Mouse (Mus musculus) Patski (cell line): ENCODE results near the gene Arhgdig. TPM values are rescaled to one million over a fixed set of nuclear protein-coding genes. Genes with fewer than 3 reads are reported as not detected.

Source experiments
- ATAC-seq: fragments of 100-300 bp; one replicate; pipeline ENCODE4 v1.8.0; 2021
- CTCF ChIA-PET: fragments of 350-600 bp; sonication (Branson Sonifier 250); formaldehyde crosslinking; loops from one replicate; lab custom pipeline; 2022; ENCODE audit warnings: inconsistent platforms; lab: Charles Lee
- POLR2A ChIA-PET: fragments of 350-600 bp; sonication (Branson Sonifier 250); formaldehyde crosslinking; loops from one replicate; lab custom pipeline; 2022; ENCODE audit warnings: antibody characterized with exemption, inconsistent platforms; lab: Charles Lee
- DNase-seq: peaks from one replicate; pipeline ENCODE4 v3.0.0-alpha.2; 2011; ENCODE audit warnings: low read depth, low spot score
- H3K27me3 ChIP-seq: fragments of 371-371 bp; one replicate; pipeline ENCODE4 v1.5.1; 2021
- CTCF ChIP-seq: fragments of 100-300 bp; IDR thresholded peaks from one replicate; pipeline ENCODE4 v1.5.1; 2021
- in situ Hi-C: fragments of 300-500 bp; cut with MboI; formaldehyde crosslinking; loops from 3 replicates; pipeline ENCODE4 v1.11.1; 2018; ENCODE audit warnings: low pct_unique_long_range_greater_than_20kb, mixed read lengths
- polyA plus RNA-seq: library from polyadenylated mRNA; unstranded; gene quantifications from one replicate; pipeline ENCODE4 v1.2.3, GENCODE M21; 2021

Arhgdig gene
- polyA plus RNA-seq, 1 experiment from 2014 or later = 17.0 TPM

DNA sequence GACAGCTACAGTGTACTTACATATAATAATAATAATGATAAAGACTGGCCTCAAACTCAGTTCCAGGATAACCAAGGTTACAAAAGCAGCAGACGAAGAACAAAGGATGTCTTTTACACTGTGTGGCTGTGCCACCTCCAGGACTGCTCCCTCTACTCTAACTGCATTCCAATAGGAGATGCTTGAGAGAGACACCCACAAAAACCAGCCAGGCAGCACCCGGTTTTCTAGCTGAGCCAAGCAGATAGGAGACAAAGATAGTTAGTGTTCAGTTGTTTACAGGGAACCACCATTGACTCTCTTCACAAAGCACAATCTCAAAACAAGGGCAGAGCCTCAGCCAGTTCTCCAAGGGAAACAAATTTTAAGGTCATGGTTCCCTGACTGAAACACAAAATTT is 32.0 kb upstream of the Arhgdig start:
- in situ Hi-C loops = no loop called here
- POLR2A ChIA-PET = no interaction called here
- TF ChIP-seq CTCF = no peak
- no peaks in the 10 kb centered on the region for H3K27me3 ChIP-seq
- DNase-seq = no peak
- ATAC-seq = no peak
- CTCF ChIA-PET = interaction anchor here (1.4 kb wide), 1 partner anchor 52 kb away, joined by 3 read pairs; no protein-coding TSS in a partner anchor

DNA sequence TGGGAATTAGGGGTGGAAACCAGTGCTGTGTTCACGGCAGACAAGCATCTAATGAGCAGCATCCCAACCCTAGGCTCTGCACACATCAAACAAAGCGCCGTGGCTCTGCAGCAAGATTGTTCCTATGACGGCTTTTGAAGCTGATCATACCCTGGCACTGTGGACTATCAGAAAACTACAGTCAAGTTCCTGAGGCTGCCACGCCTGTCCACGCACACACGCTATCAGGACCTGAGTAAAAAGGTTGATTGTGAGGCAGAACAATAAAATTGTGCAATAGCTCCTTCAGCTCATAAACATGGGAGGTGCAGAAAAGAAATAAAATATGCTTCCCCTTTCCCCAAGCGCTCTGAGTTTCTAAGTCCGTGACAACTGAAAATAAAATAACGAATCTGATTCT is 30.1 kb upstream of the Arhgdig start:
- H3K27me3 ChIP-seq = no peaks in the 10 kb centered on the region
- ATAC-seq (no peak), DNase-seq (no peak)
- TF ChIP-seq CTCF = no peak
- ChIA-PET CTCF (interaction anchor here (1.0 kb wide), 1 partner anchor 33 kb away, joined by 3 read pairs; no protein-coding TSS in a partner anchor), POLR2A (no interaction called here)
- in situ Hi-C loops = no loop called here

DNA sequence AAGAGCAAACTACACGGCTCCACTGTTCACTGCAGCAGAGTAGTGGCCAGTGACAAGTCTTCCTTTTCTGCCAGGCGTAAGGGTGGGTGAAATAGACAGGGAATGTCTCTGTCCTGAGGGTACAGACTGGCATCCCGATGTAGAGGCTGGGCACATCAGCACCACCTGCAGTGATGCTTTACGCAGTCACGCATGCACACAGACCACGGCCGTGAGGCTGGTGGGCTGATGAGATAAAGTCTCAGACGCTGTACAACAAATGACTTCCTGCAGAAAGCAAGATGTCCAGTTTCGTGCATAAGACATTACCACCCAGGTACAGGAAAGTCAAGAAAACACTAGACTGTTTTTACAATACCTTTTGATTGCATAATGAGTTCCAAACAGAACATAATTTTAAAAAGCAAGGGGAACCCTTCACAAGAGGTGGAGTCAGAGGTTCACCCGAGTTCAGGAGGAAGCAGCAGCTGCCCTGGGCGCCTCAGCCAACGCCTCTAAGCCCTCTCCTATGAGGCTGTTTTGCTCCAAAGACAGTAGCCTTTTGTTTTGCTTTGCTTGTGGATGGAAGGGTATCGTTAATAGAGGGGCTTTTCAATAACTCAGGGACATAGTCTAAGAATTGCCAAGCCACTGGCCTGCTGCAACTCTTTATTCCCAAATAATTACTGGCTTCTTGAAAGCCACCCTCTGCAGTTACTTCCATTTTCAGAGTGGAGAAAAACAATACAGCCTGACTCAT is 27.7 kb upstream of the Arhgdig start:
- no peak for TF ChIP-seq CTCF
- no peak for DNase-seq
- POLR2A ChIA-PET = no interaction called here
- no peak for ATAC-seq
- H3K27me3 ChIP-seq = no peaks in the 10 kb centered on the region
- in situ Hi-C loops = no loop called here
- CTCF ChIA-PET = no interaction called here

DNA sequence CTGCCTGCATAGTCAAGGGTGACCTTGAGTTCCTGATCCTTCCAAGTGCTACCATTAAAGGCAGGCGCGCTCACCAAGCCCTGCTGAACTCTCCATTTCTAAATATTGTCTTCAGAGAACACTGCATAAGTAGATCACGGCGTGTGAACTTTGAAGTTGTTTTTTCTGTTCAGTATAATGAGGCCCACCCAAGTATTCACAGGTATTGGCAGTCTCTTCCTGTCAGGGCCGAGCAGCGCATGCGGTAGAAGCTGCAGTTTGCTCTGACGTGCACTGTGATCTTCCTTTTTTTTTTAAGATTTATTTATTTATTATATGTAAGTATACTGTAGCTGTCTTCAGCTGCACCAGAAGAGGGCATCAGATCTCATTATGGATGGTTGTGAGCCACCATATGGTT is 26.8 kb upstream of the Arhgdig start:
- ATAC-seq = no peak
- no peak for TF ChIP-seq CTCF
- CTCF ChIA-PET = no interaction called here
- in situ Hi-C loops = no loop called here
- DNase-seq = no peak
- POLR2A ChIA-PET = no interaction called here
- H3K27me3 ChIP-seq = no peaks in the 10 kb centered on the region

DNA sequence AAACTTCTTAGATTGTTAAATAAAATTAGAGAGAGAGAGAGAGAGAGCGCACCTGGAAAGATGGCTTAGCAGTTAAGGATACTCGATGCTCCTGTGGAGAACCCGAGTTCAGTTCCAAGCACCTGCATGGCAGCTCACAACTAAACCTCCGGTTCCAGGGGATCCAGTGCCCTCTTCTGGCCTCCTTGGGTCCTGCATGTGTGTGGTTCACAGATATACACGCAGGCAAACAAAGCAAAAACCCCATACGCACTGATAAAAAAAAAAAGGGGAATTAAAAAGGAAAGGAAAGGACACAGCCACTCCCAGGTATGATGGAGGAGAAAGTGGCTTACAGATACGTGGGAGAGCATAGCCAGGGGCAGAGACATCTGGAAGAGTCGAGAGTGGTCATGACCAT is 25.3 kb upstream of the Arhgdig start:
- POLR2A ChIA-PET = no interaction called here
- in situ Hi-C loops = no loop called here
- CTCF ChIA-PET = no interaction called here
- peak; percentile 54 for TF ChIP-seq CTCF
- ATAC-seq (no peak), DNase-seq (no peak)
- H3K27me3 ChIP-seq = no peaks in the 10 kb centered on the region

DNA sequence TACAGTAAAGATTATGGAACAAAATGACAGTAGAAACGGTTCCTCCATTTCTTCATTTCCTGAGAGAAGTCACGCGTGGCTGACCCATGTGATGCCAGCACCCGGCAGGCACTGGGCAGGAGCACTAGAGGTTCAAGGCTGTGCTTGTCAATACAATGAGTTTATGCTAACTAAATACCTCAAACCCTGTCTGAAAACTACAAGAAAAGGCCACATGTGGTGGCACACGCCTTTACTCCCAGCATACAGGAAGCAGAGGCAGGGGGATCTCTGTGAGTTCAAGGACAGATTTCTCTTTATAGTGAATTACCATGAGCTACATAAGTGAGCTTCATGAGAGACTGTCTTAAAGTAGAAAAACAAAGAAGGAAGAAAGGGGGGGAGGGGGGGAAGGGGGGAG is 23.6 kb upstream of the Arhgdig start:
- DNase-seq (no peak), ATAC-seq (no peak)
- ChIA-PET CTCF (interaction anchor here (2.3 kb wide), 1 partner anchor 12 kb away, joined by 6 read pairs; no protein-coding TSS in a partner anchor), POLR2A (interaction anchor here (1.1 kb wide), 1 partner anchor 87 kb away, joined by 3 read pairs; no protein-coding TSS in a partner anchor)
- no peaks in the 10 kb centered on the region for H3K27me3 ChIP-seq
- in situ Hi-C loops = no loop called here
- TF ChIP-seq CTCF = no peak

DNA sequence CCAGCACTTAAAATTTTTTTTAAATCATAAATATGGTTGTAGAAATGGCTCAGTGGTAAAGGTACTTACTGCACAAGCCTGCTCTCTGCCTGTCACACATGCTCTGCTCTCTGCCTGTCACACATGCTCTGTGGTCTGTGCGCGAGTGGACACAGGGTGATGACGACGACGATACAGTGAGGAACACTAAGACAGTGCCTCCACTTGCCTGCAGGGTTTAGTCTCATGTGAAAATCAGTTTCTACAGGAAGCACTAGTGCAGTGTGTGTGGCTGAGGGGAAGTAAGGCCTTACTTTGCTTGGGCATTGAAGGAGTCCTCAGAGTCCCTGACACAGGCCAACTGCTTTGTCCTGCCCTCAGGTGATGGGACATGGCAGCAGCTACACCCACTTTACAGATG is 22.2 kb upstream of the Arhgdig start:
- ChIA-PET POLR2A (no interaction called here), CTCF (no interaction called here)
- TF ChIP-seq CTCF = no peak
- H3K27me3 ChIP-seq = no peaks in the 10 kb centered on the region
- in situ Hi-C loops = no loop called here
- ATAC-seq (no peak), DNase-seq (no peak)

DNA sequence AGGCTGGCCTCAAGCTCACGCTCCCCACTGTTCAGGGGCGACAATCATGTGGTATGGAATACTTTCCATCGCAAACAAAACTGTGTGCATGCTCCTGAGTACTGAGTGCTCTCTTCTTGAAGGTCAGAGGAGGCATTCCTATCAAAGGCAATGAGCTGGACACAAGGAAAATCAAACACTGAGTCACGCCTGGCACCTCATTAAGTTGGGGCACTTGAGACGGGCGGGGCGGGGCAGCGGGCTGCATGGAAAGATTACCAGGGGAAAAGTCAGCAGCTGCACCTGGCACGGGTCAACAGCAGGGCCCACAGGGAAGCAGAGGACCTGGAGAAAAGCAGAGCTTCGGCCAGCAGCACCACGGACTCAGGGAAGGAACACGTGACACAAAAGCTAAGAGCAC is 17.6 kb upstream of the Arhgdig start:
- H3K27me3 ChIP-seq = no peaks in the 10 kb centered on the region
- ChIA-PET CTCF (interaction anchor here (0.7 to 1.6 kb wide), 2 partner anchors 18 to 20 kb away, joined by 3 read pairs; no protein-coding TSS in a partner anchor), POLR2A (no interaction called here)
- ATAC-seq (no peak), DNase-seq (no peak)
- TF ChIP-seq CTCF = no peak
- in situ Hi-C loops = no loop called here

DNA sequence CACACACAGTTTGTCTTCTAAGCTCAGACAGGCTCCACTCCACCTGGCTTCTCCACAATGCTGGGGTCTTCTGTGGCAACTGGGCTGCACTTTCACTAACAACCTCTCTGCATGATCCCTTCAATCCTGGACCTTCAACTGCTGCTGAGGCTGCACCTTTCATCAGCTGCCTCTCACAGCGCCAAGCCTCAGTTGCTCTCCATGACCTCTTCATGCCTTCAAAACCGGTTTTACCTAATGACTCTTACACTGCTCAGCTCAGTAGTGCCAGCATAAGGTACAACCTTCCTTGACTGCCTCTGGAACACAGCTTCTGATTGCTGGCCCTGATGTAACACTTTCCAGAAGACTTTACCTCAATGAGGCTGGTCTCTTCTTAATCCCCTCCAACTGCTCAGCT is 13.9 kb upstream of the Arhgdig start:
- ChIA-PET CTCF (interaction anchor here (0.7 to 2.4 kb wide), 4 partner anchors 11 to 209 kb away, joined by 3 to 8 read pairs (median 4); partner anchors contain the start of gene Fam234a), POLR2A (interaction anchor here (0.5 kb wide), 1 partner anchor 37 kb away, joined by 3 read pairs; no protein-coding TSS in a partner anchor)
- in situ Hi-C loops = no loop called here
- no peak for ATAC-seq
- TF ChIP-seq CTCF = no peak
- DNase-seq = no peak
- H3K27me3 ChIP-seq = no peaks in the 10 kb centered on the region

DNA sequence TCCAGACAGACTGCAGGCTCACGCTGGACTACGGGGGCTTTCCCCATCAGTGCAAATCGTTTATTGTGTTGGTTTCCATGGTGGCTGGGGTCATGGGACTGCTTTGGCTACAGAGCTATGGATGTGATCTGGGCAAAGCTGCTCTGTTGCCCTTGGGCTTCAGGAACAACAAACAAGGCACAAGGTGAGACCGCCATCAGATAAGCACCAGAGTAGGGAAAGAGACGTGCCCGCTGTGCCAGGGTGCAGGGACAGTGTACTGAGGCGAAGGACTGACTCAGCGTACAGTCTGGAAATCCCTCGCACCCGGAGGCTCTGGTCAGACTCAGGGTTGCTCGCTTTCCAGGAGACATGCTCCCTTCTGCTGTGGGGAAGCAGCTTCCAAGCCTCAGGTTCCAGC is 5.1 kb upstream of the Arhgdig start:
- ChIA-PET CTCF (no interaction called here), POLR2A (no interaction called here)
- no peaks in the 10 kb centered on the region for H3K27me3 ChIP-seq
- DNase-seq (no peak), ATAC-seq (no peak)
- no peak for TF ChIP-seq CTCF
- in situ Hi-C loops = no loop called here

DNA sequence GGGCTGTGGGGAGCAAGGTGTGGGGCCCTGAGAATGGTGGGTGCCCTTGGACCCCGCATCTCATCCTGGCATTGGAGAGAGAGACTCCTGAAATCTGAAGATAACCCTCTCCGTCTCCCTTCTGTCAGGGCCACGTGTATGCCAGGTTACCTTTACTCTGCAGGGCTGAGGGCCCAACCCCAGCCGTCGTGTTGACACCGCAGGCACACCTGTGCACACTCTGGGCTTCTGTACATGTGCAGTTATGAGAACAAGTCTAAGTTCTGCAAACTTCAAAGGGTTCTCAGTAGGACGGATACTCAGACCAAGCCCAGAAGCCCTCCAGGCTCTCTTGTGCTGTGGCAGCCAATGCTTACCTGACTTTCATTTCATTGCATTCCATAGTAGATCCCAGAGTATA is 4.7 kb upstream of the Arhgdig start:
- CTCF ChIA-PET = no interaction called here
- DNase-seq = no peak
- no peak for TF ChIP-seq CTCF
- in situ Hi-C loops = no loop called here
- ATAC-seq = no peak
- POLR2A ChIA-PET = no interaction called here
- no peaks in the 10 kb centered on the region for H3K27me3 ChIP-seq
